Mouse (Mus musculus) MEL (cell line): ENCODE data around the gene Mmp9. TPM values are rescaled to one million over a fixed set of nuclear protein-coding genes. Genes with fewer than 3 reads are reported as not detected.

Source experiments
- DNase-seq: peaks from one replicate; pipeline ENCODE4 v3.0.0; 2011; ENCODE audit warnings: low read depth, low spot score
- H3K27ac ChIP-seq: 2 replicates; pipeline ENCODE4 v1.5.1; 2012; ENCODE audit warnings: low read depth, mild to moderate bottlenecking, control low read depth, low read length, moderate library complexity; ENCODE audit not compliant: control insufficient read depth
- H3K27me3 ChIP-seq, 2 experiments: fragments of 150-350 bp in 1 of 2; sonication (generic) in 1 of 2; 2 replicates each; pipeline ENCODE4 v1.6.1; 2012; ENCODE audit warnings: low read length in 2 of 2, mild to moderate bottlenecking in 2 of 2, improper control_type of control experiment in 1 of 2, moderate library complexity in 1 of 2; ENCODE audit not compliant: insufficient read depth in 2 of 2, control insufficient read depth in 1 of 2
- H3K36me3 ChIP-seq, 2 experiments: 2 replicates each; pipeline ENCODE4 v1.6.1; 2012 to 2014; ENCODE audit warnings: low read length in 2 of 2, improper control_type of control experiment in 1 of 2, inconsistent platforms in 1 of 2, mild to moderate bottlenecking in 1 of 2; ENCODE audit not compliant: insufficient read depth in 2 of 2, control insufficient read depth in 1 of 2
- H3K4me1 ChIP-seq, 2 experiments: fragments of 150-350 bp in 1 of 2; sonication (generic) in 1 of 2; 2 replicates each; pipeline ENCODE4 v1.6.1; 2012; ENCODE audit warnings: low read length in 2 of 2, improper control_type of control experiment in 1 of 2, mild to moderate bottlenecking in 1 of 2; ENCODE audit not compliant: insufficient read depth in 2 of 2, control insufficient read depth in 1 of 2
- H3K4me3 ChIP-seq, 2 experiments: fragments of 150-350 bp in 1 of 2; sonication (generic) in 1 of 2; 2 replicates each; pipeline ENCODE4 v1.5.1; 2012; ENCODE audit warnings: low read depth in 2 of 2, low read length in 2 of 2, mild to moderate bottlenecking in 2 of 2, moderate library complexity in 2 of 2, control low read depth in 1 of 2, improper control_type of control experiment in 1 of 2; ENCODE audit not compliant: control insufficient read depth in 1 of 2, insufficient read depth in 1 of 2
- H3K79me2 ChIP-seq: 2 replicates; pipeline ENCODE4 v1.6.1; 2012; ENCODE audit warnings: mild to moderate bottlenecking, low read length, moderate library complexity; ENCODE audit not compliant: control insufficient read depth, poor library complexity, insufficient read depth
- H3K9ac ChIP-seq: 2 replicates; pipeline ENCODE4 v1.6.1; 2012; ENCODE audit warnings: low read depth, mild to moderate bottlenecking, control low read depth, low read length, moderate library complexity; ENCODE audit not compliant: control insufficient read depth, poor library complexity, severe bottlenecking
- H3K9me3 ChIP-seq: fragments of 150-350 bp; sonication (generic); replicated peaks from 2 replicates; pipeline ENCODE4 v1.6.1; 2012; ENCODE audit warnings: mild to moderate bottlenecking, low read length, improper control_type of control experiment, moderate library complexity; ENCODE audit not compliant: insufficient read depth
- CTCF ChIP-seq, 3 experiments: IDR thresholded peaks in 2 of 3; conservative IDR thresholded peaks in 1 of 3; 2 replicates each; pipeline ENCODE4 v1.5.1; 2011 to 2012; ENCODE audit warnings: low read length in 3 of 3, low read depth in 2 of 3, mild to moderate bottlenecking in 2 of 3, improper control_type of control experiment in 1 of 3, inconsistent platforms in 1 of 3, mixed read lengths in 1 of 3, moderate library complexity in 1 of 3; ENCODE audit not compliant: control insufficient read depth in 1 of 3, insufficient read depth in 1 of 3, poor library complexity in 1 of 3, severe bottlenecking in 1 of 3
- E2F4 ChIP-seq: IDR thresholded peaks from 2 replicates; pipeline ENCODE4 v1.6.1; 2011; ENCODE audit warnings: low read depth, low read length, improper control_type of control experiment, borderline replicate concordance
- EP300 ChIP-seq, 2 experiments: IDR thresholded peaks; 2 replicates each; pipeline ENCODE4 v1.6.1; 2011; ENCODE audit warnings: improper control_type of control experiment in 2 of 2, low read length in 2 of 2, low read depth in 1 of 2, mild to moderate bottlenecking in 1 of 2
- GABPA ChIP-seq: IDR thresholded peaks from 2 replicates; pipeline ENCODE4 v1.6.1; 2012; ENCODE audit warnings: low read depth, mild to moderate bottlenecking, inconsistent platforms, low read length, improper control_type of control experiment, moderate library complexity
- GATA1 ChIP-seq: IDR thresholded peaks from 2 replicates; pipeline ENCODE4 v1.6.1; 2011; ENCODE audit warnings: low read depth, low read length, improper control_type of control experiment
- JUND ChIP-seq: IDR thresholded peaks from 2 replicates; pipeline ENCODE4 v1.6.1; 2011; ENCODE audit warnings: low read depth, mild to moderate bottlenecking, improper control_type of control experiment, low read length
- MAZ ChIP-seq: IDR thresholded peaks from 2 replicates; pipeline ENCODE4 v1.6.1; 2012; ENCODE audit warnings: low read depth, mild to moderate bottlenecking, inconsistent platforms, low read length, improper control_type of control experiment
- MEF2A ChIP-seq: IDR thresholded peaks from 2 replicates; pipeline ENCODE4 v1.6.1; 2014; ENCODE audit warnings: low read depth, mild to moderate bottlenecking, inconsistent platforms, low read length, improper control_type of control experiment; ENCODE audit not compliant: poor library complexity, insufficient replicate concordance, severe bottlenecking; ENCODE audit errors: extremely low read depth
- MXI1 ChIP-seq: IDR thresholded peaks from 2 replicates; pipeline ENCODE4 v1.6.1; 2011; ENCODE audit warnings: mild to moderate bottlenecking, low read depth, low read length, improper control_type of control experiment
- MYB ChIP-seq: IDR thresholded peaks from 2 replicates; pipeline ENCODE4 v1.6.1; 2011; ENCODE audit warnings: mild to moderate bottlenecking, low read depth, low read length, improper control_type of control experiment
- MYC ChIP-seq: IDR thresholded peaks from 2 replicates; pipeline ENCODE4 v1.6.1; 2011; ENCODE audit warnings: low read depth, mild to moderate bottlenecking, low read length, improper control_type of control experiment, moderate library complexity
- NRF1 ChIP-seq: IDR thresholded peaks from 2 replicates; pipeline ENCODE4 v1.6.1; 2014; ENCODE audit warnings: low read depth, mild to moderate bottlenecking, inconsistent platforms, low read length, improper control_type of control experiment, moderate library complexity; ENCODE audit not compliant: poor library complexity, insufficient read depth, severe bottlenecking
- POLR2A ChIP-seq, 2 experiments: IDR thresholded peaks; 2 replicates each; pipeline ENCODE4 v1.6.1; 2011 to 2012; ENCODE audit warnings: low read length in 2 of 2, mild to moderate bottlenecking in 2 of 2, control low read depth in 1 of 2, improper control_type of control experiment in 1 of 2, low read depth in 1 of 2, moderate library complexity in 1 of 2; ENCODE audit not compliant: control insufficient read depth in 1 of 2, insufficient read depth in 1 of 2, poor library complexity in 1 of 2
- POLR2AphosphoS2 ChIP-seq: IDR thresholded peaks from 2 replicates; pipeline ENCODE4 v1.6.1; 2011; ENCODE audit warnings: low read length, improper control_type of control experiment
- POLR2AphosphoS5 ChIP-seq: IDR thresholded peaks from 2 replicates; pipeline ENCODE4 v1.6.1; 2012; ENCODE audit warnings: low read depth, borderline replicate concordance, mild to moderate bottlenecking, inconsistent platforms, low read length, moderate library complexity, mixed read lengths
- RCOR1 ChIP-seq: IDR thresholded peaks from 2 replicates; pipeline ENCODE4 v1.6.1; 2012; ENCODE audit warnings: low read depth, mild to moderate bottlenecking, inconsistent platforms, low read length, improper control_type of control experiment
- TCF12 ChIP-seq: IDR thresholded peaks from 2 replicates; pipeline ENCODE4 v1.6.1; 2014; ENCODE audit warnings: low read depth, mild to moderate bottlenecking, inconsistent platforms, low read length, improper control_type of control experiment, moderate library complexity
- USF1 ChIP-seq: IDR thresholded peaks from 2 replicates; pipeline ENCODE4 v1.6.1; 2014; ENCODE audit warnings: low read depth, mild to moderate bottlenecking, inconsistent platforms, low read length, improper control_type of control experiment, moderate library complexity
- USF2 ChIP-seq, 2 experiments: IDR thresholded peaks; 2 replicates each; pipeline ENCODE4 v1.6.1; 2011 to 2012; ENCODE audit warnings: improper control_type of control experiment in 2 of 2, low read length in 2 of 2, borderline replicate concordance in 1 of 2, inconsistent platforms in 1 of 2, low read depth in 1 of 2, mild to moderate bottlenecking in 1 of 2; ENCODE audit not compliant: insufficient read depth in 1 of 2
- ZC3H11A ChIP-seq: IDR thresholded peaks from 2 replicates; pipeline ENCODE4 v1.6.1; 2012; ENCODE audit warnings: low read depth, mild to moderate bottlenecking, inconsistent platforms, low read length, improper control_type of control experiment
- ZMIZ1 ChIP-seq: IDR thresholded peaks from 2 replicates; pipeline ENCODE4 v1.6.1; 2012; ENCODE audit warnings: low read depth, mild to moderate bottlenecking, inconsistent platforms, low read length, improper control_type of control experiment, moderate library complexity
- polyA plus RNA-seq, 2 experiments: library from polyadenylated mRNA; stranded (reverse) in 1 of 2; unstranded in 1 of 2; fragments of >175 nt in 1 of 2; fragments of >200 nt in 1 of 2; gene quantifications; 2 replicates each; pipeline versions ENCODE4 v1.2.1 to v1.2.4; 2012; ENCODE audit warnings: low replicate concordance in 2 of 2, low read depth in 1 of 2; ENCODE audit not compliant: insufficient read length in 2 of 2, insufficient read depth in 1 of 2, missing spikeins in 1 of 2
- total RNA-seq: library from RNA; depleted of rRNA; stranded (reverse); fragments of 300-350 nt; gene quantifications from 2 replicates; pipeline ENCODE4 v1.2.3, GENCODE M21; 2012

Gene Mmp9
- total and polyA plus RNA-seq, 3 experiments, result 0.19 to 0.23 TPM; not detected in 1

- Histone ChIP-seq H3K9me3 (no peaks in the 10 kb centered on the region), H3K36me3 (peaks cover 0 to 3% of the 10 kb centered on the region in 2 experiments; a peak in 1 of 4 replicates), H3K4me1 (no peaks in the 10 kb centered on the region), H3K9ac (no peak overlapping the region), H3K4me3 (no peak overlapping the region), H3K27me3 (no peaks in the 10 kb centered on the region), H3K27ac (no peak overlapping the region), H3K79me2 (no peaks in the 10 kb centered on the region)
- no peak for DNase-seq
- TF ChIP-seq MXI1 (no peak), USF2 (IDR thresholded peaks at IDR 0.05; ENCODE audit: borderline replicate concordance in 1 of 2, insufficient read depth in 1 of 2, low read depth in 1 of 2, low read length in 2 of 2) (no peak), EP300 (IDR thresholded peaks at IDR 0.05; ENCODE audit: low read depth in 1 of 2, low read length in 2 of 2) (no peak), CTCF (IDR thresholded peaks at IDR 0.05 in 2 of 3, conservative IDR thresholded peaks at IDR 0.05 in 1 of 3; ENCODE audit: control insufficient read depth in 1 of 3, insufficient read depth in 1 of 3, low read depth in 2 of 3, low read length in 3 of 3, poor library complexity in 1 of 3, severe bottlenecking in 1 of 3) (no peak), POLR2A (IDR thresholded peaks at IDR 0.05; ENCODE audit: control insufficient read depth in 1 of 2, insufficient read depth in 1 of 2, low read depth in 1 of 2, low read length in 2 of 2, poor library complexity in 1 of 2) (no peak), ZC3H11A (no peak), E2F4 (no peak), GATA1 (no peak), MYC (no peak), POLR2AphosphoS5 (no peak), JUND (no peak), GABPA (no peak), USF1 (no peak), ZMIZ1 (no peak), TCF12 (no peak), MEF2A (no peak)
These were observed 44.7 kb upstream of the Mmp9 start for GRCm38 (mm10) chr2:164895885-164896284.

GRCm38 (mm10) chr2:164898008-164898407, 42.6 kb upstream of the Mmp9 start:
- Histone ChIP-seq H3K9ac (no peak overlapping the region), H3K27me3 (no peaks in the 10 kb centered on the region), H3K79me2 (no peaks in the 10 kb centered on the region), H3K4me3 (no peak overlapping the region), H3K9me3 (no peaks in the 10 kb centered on the region), H3K36me3 (peaks cover 0 to 5% of the 10 kb centered on the region in 2 experiments; a peak in 1 of 4 replicates), H3K27ac (no peak overlapping the region), H3K4me1 (no peaks in the 10 kb centered on the region)
- no peak for DNase-seq
- no peak for TF ChIP-seq MEF2A
- no peak for TF ChIP-seq EP300 (IDR thresholded peaks at IDR 0.05; ENCODE audit: low read depth in 1 of 2, low read length in 2 of 2)
- TF ChIP-seq CTCF (IDR thresholded peaks at IDR 0.05 in 2 of 3, conservative IDR thresholded peaks at IDR 0.05 in 1 of 3; ENCODE audit: control insufficient read depth in 1 of 3, insufficient read depth in 1 of 3, low read depth in 2 of 3, low read length in 3 of 3, poor library complexity in 1 of 3, severe bottlenecking in 1 of 3), result no peak
- TF ChIP-seq POLR2AphosphoS2, result no peak
- no peak for TF ChIP-seq RCOR1
- no peak for TF ChIP-seq NRF1
- no peak for TF ChIP-seq MYB
- TF ChIP-seq GABPA, result no peak
- TF ChIP-seq TCF12, result no peak
- TF ChIP-seq MAZ, result no peak
